Mouse (Mus musculus) hindbrain, embryonic 13.5 days (tissue): ENCODE data around the gene Ankrd40. TPM values are rescaled to one million over a fixed set of nuclear protein-coding genes. Genes with fewer than 3 reads are reported as not detected.

Source experiments
- ATAC-seq: fragments of 200-750 bp; cut with Nextera tagmentation; 2 replicates; pipeline ENCODE4 v1.8.0; 2017; ENCODE audit warnings: moderate TSS enrichment; ENCODE audit not compliant: low FRiP score
- H3K27ac ChIP-seq: fragments of 300-500 bp; sonication (generic); 2 replicates; pipeline ENCODE4 v1.5.1; 2015; ENCODE audit warnings: inconsistent platforms, mild to moderate bottlenecking, moderate library complexity
- H3K27me3 ChIP-seq: fragments of 300-500 bp; sonication (generic); 2 replicates; pipeline ENCODE4 v1.6.1; 2015; ENCODE audit warnings: mild to moderate bottlenecking, inconsistent platforms
- H3K36me3 ChIP-seq: fragments of 300-500 bp; sonication (generic); 2 replicates; pipeline ENCODE4 v1.6.1; 2015; ENCODE audit warnings: mild to moderate bottlenecking, inconsistent platforms
- H3K4me1 ChIP-seq: fragments of 300-500 bp; sonication (generic); replicated peaks from 2 replicates; pipeline ENCODE4 v1.6.1; 2015; ENCODE audit warnings: inconsistent platforms
- H3K4me2 ChIP-seq: fragments of 300-500 bp; sonication (generic); 2 replicates; pipeline ENCODE4 v1.6.1; 2015; ENCODE audit warnings: inconsistent platforms, mild to moderate bottlenecking, moderate library complexity
- H3K4me3 ChIP-seq: fragments of 300-500 bp; sonication (generic); 2 replicates; pipeline ENCODE4 v1.5.1; 2015; ENCODE audit warnings: mild to moderate bottlenecking, inconsistent platforms
- H3K9ac ChIP-seq: fragments of 300-500 bp; sonication (generic); 2 replicates; pipeline ENCODE4 v1.6.1; 2015; ENCODE audit warnings: mild to moderate bottlenecking, inconsistent platforms
- H3K9me3 ChIP-seq: fragments of 300-500 bp; sonication (generic); 2 replicates; pipeline ENCODE4 v1.6.1; 2016; ENCODE audit warnings: inconsistent platforms
- WGBS: fragments of 180-500 bp; shearing (Covaris S2); methylation state at CpG from one replicate; pipeline ENCODE4 v1.1.7; 2015; 5-methylcytosine and 5-hydroxymethylcytosine counted together
- polyA plus RNA-seq: library from polyadenylated mRNA; unstranded; fragments of >200 nt; fragmentation: Nextera tagmentation; extraction: Ambion mirVana; gene quantifications from 2 replicates; pipeline ENCODE4 v1.2.1, GENCODE M21; 2015

The Ankrd40 gene
- polyA plus RNA-seq, 1 experiment from 2014 or later, result 10.6 TPM

- H3K4me2 ChIP-seq, result no peak overlapping the region
- H3K36me3 ChIP-seq, result peaks cover 3% of the 10 kb centered on the region; the same call in 1 of the 2 replicates
- no peaks in the 10 kb centered on the region for H3K27me3 ChIP-seq
- H3K4me3 ChIP-seq, result no peak overlapping the region
- H3K9ac ChIP-seq, result no peak overlapping the region
- WGBS, result 81% methylated on average over 1 of the region's 1 CpGs
- H3K27ac ChIP-seq, result no peak overlapping the region
- H3K4me1 ChIP-seq, result peaks cover 74% of the 10 kb centered on the region
- no peak for ATAC-seq
- no peaks in the 10 kb centered on the region for H3K9me3 ChIP-seq
Observed at GRCm38 (mm10) chr11:94315308-94315707, 12.5 kb upstream of the Ankrd40 start.

GRCm38 (mm10) chr11:94316528-94316927 lies 11.3 kb upstream of the Ankrd40 start:
- Histone ChIP-seq H3K36me3 (peaks cover 3% of the 10 kb centered on the region; the same call in 1 of the 2 replicates), H3K4me2 (no peak overlapping the region), H3K4me1 (peaks cover 73% of the 10 kb centered on the region), H3K27me3 (no peaks in the 10 kb centered on the region), H3K27ac (no peak overlapping the region), H3K9ac (no peak overlapping the region), H3K9me3 (no peaks in the 10 kb centered on the region), H3K4me3 (no peak overlapping the region)
- ATAC-seq, result no peak
- 85% methylated on average over 2 of the region's 2 CpGs for WGBS

- Histone ChIP-seq H3K4me1 (peaks cover 73% of the 10 kb centered on the region), H3K9me3 (no peaks in the 10 kb centered on the region), H3K36me3 (peaks cover 3% of the 10 kb centered on the region; the same call in 1 of the 2 replicates), H3K4me3 (no peak overlapping the region), H3K9ac (no peak overlapping the region), H3K27me3 (no peaks in the 10 kb centered on the region), H3K4me2 (no peak overlapping the region), H3K27ac (no peak overlapping the region)
- 95% methylated on average over 1 of the region's 1 CpGs for WGBS
- ATAC-seq, result no peak
Observed at GRCm38 (mm10) chr11:94317014-94317413, 10.8 kb upstream of the Ankrd40 start.

- Histone ChIP-seq H3K4me2 (peak overlapping the region; percentile 4; the same call in 1 of the 2 replicates), H3K36me3 (peaks cover 3% of the 10 kb centered on the region; the same call in 1 of the 2 replicates), H3K4me3 (no peak overlapping the region), H3K27ac (no peak overlapping the region), H3K27me3 (no peaks in the 10 kb centered on the region), H3K9ac (no peak overlapping the region), H3K9me3 (no peaks in the 10 kb centered on the region), H3K4me1 (peaks cover 76% of the 10 kb centered on the region)
- ATAC-seq, result no peak
- WGBS, result 73% methylated on average over 4 of the region's 4 CpGs
Observed at GRCm38 (mm10) chr11:94317515-94317914, 10.3 kb upstream of the Ankrd40 start.

GRCm38 (mm10) chr11:94318056-94318455 lies 9.7 kb upstream of the Ankrd40 start:
- Histone ChIP-seq H3K27me3 (no peaks in the 10 kb centered on the region), H3K4me1 (peaks cover 74% of the 10 kb centered on the region), H3K36me3 (peaks cover 3% of the 10 kb centered on the region; the same call in 1 of the 2 replicates), H3K4me3 (no peak overlapping the region), H3K9me3 (no peaks in the 10 kb centered on the region), H3K27ac (no peak overlapping the region; the same call in 1 of the 2 replicates), H3K4me2 (peak overlapping the region; percentile 4; the same call in 1 of the 2 replicates), H3K9ac (no peak overlapping the region)
- WGBS, result 85% methylated on average over 5 of the region's 5 CpGs
- ATAC-seq, result no peak

- H3K4me1 ChIP-seq, result peaks cover 50% of the 10 kb centered on the region
- peak overlapping the region; percentile 88 for H3K4me2 ChIP-seq
- under 1% methylated on average over 66 of the region's 67 CpGs for WGBS
- ATAC-seq, result peak; percentile 84
- no peaks in the 10 kb centered on the region for H3K9me3 ChIP-seq
- H3K4me3 ChIP-seq, result peak overlapping the region; percentile 99
- H3K9ac ChIP-seq, result peak overlapping the region; percentile 99
- no peaks in the 10 kb centered on the region for H3K27me3 ChIP-seq
- H3K27ac ChIP-seq, result peak overlapping the region; percentile 99
- H3K36me3 ChIP-seq, result peaks cover 3% of the 10 kb centered on the region; the same call in 1 of the 2 replicates
Observed at GRCm38 (mm10) chr11:94320969-94321930, 6.6 kb upstream of the Ankrd40 start.

- peak; percentile 93 for ATAC-seq
- 1% methylated on average over 36 of the region's 36 CpGs for WGBS
- H3K9ac ChIP-seq, result peak within 1 kb of the TSS; percentile 99
- peak within 1 kb of the TSS; percentile 99 for H3K27ac ChIP-seq
- H3K4me3 ChIP-seq, result peak within 1 kb of the TSS; percentile 99
- no peaks in the 10 kb centered on the region for H3K9me3 ChIP-seq
- H3K4me1 ChIP-seq, result peaks cover 49% of the 10 kb centered on the region
- H3K36me3 ChIP-seq, result peaks cover 3% of the 10 kb centered on the region; the same call in 1 of the 2 replicates
- H3K27me3 ChIP-seq, result no peaks in the 10 kb centered on the region
- H3K4me2 ChIP-seq, result peak within 1 kb of the TSS; percentile 88
Observed at GRCm38 (mm10) chr11:94321931-94322400, 5.8 kb upstream of the Ankrd40 start, which contains the start of gene Luc7l3. Gene Luc7l3, minus strand, starts transcription at chr11:94321988.

- H3K36me3 ChIP-seq, result peaks cover 3% of the 10 kb centered on the region; the same call in 1 of the 2 replicates
- H3K4me1 ChIP-seq, result peaks cover 43% of the 10 kb centered on the region
- H3K4me3 ChIP-seq, result peak overlapping the region; percentile 99
- H3K27me3 ChIP-seq, result no peaks in the 10 kb centered on the region
- no peak for ATAC-seq
- peak overlapping the region; percentile 99 for H3K27ac ChIP-seq
- no peaks in the 10 kb centered on the region for H3K9me3 ChIP-seq
- H3K4me2 ChIP-seq, result peak overlapping the region; percentile 88
- peak overlapping the region; percentile 99 for H3K9ac ChIP-seq
- 42% methylated on average over 5 of the region's 5 CpGs for WGBS
Observed at GRCm38 (mm10) chr11:94322636-94323035, 5.2 kb upstream of the Ankrd40 start.

- no peak overlapping the region for H3K4me2 ChIP-seq
- peaks cover 36% of the 10 kb centered on the region for H3K4me1 ChIP-seq
- 89% methylated on average over 5 of the region's 5 CpGs for WGBS
- H3K4me3 ChIP-seq, result no peak overlapping the region
- ATAC-seq, result no peak
- no peaks in the 10 kb centered on the region for H3K9me3 ChIP-seq
- H3K27ac ChIP-seq, result peak overlapping the region; percentile 99; the same call in 1 of the 2 replicates
- no peak overlapping the region for H3K9ac ChIP-seq
- H3K27me3 ChIP-seq, result no peaks in the 10 kb centered on the region
- peaks cover 3% of the 10 kb centered on the region; the same call in 1 of the 2 replicates for H3K36me3 ChIP-seq
Observed at GRCm38 (mm10) chr11:94323271-94323925, 4.4 kb upstream of the Ankrd40 start.

- H3K4me1 ChIP-seq, result peaks cover 39% of the 10 kb centered on the region
- no peak overlapping the region for H3K4me2 ChIP-seq
- H3K36me3 ChIP-seq, result no peaks in the 10 kb centered on the region
- no peak overlapping the region for H3K27ac ChIP-seq
- no peak overlapping the region for H3K4me3 ChIP-seq
- H3K9ac ChIP-seq, result no peak overlapping the region
- 88% methylated on average over 5 of the region's 5 CpGs for WGBS
- H3K27me3 ChIP-seq, result no peaks in the 10 kb centered on the region
- no peak for ATAC-seq
- H3K9me3 ChIP-seq, result no peaks in the 10 kb centered on the region
Observed at GRCm38 (mm10) chr11:94324618-94325017, 3.2 kb upstream of the Ankrd40 start.

- WGBS, result 4% methylated on average over 10 of the region's 10 CpGs
Observed at GRCm38 (mm10) chr11:94326961-94327411, 815 bp upstream of the Ankrd40 start.

GRCm38 (mm10) chr11:94328644-94329025 lies 834 bp downstream of the Ankrd40 start:
- Histone ChIP-seq H3K27me3 (no peaks in the 10 kb centered on the region), H3K9me3 (no peaks in the 10 kb centered on the region), H3K4me1 (peaks cover 54% of the 10 kb centered on the region), H3K36me3 (no peaks in the 10 kb centered on the region), H3K27ac (peak overlapping the region; percentile 99), H3K9ac (peak overlapping the region; percentile 94), H3K4me2 (peak overlapping the region; percentile 78), H3K4me3 (peak overlapping the region; percentile 69)
- ATAC-seq, result no peak
- WGBS, result 0% methylated on average over 10 of the region's 10 CpGs

More at GRCm38 (mm10) chr11:94326961-94327411, 815 bp upstream of the Ankrd40 start:
- peak; percentile 77 for ATAC-seq
- peaks cover 51% of the 10 kb centered on the region for H3K4me1 ChIP-seq
- H3K4me2 ChIP-seq, result peak overlapping the region; percentile 78
- H3K36me3 ChIP-seq, result no peaks in the 10 kb centered on the region
- peak overlapping the region; percentile 94 for H3K9ac ChIP-seq
- H3K27me3 ChIP-seq, result no peaks in the 10 kb centered on the region
- H3K27ac ChIP-seq, result peak overlapping the region; percentile 99
- no peaks in the 10 kb centered on the region for H3K9me3 ChIP-seq
- peak overlapping the region; percentile 69 for H3K4me3 ChIP-seq
